Mouse (Mus musculus) myocyte (in vitro differentiated cells): ENCODE results near the gene Dscaml1.

Source experiments
- E2F4 ChIP-seq: IDR thresholded peaks from one replicate; pipeline ENCODE4 v1.6.1; 2011; ENCODE audit warnings: mild to moderate bottlenecking, control low read depth, moderate library complexity; ENCODE audit not compliant: insufficient read depth
- MAX ChIP-seq: IDR thresholded peaks from one replicate; pipeline ENCODE4 v1.6.1; 2011; ENCODE audit warnings: low read depth, mild to moderate bottlenecking, control low read depth
- MYOD1 ChIP-seq, 3 experiments: IDR thresholded peaks; one replicate each; pipeline ENCODE4 v1.6.1; 2011; ENCODE audit warnings: control low read depth in 2 of 3, low read depth in 2 of 3, mild to moderate bottlenecking in 2 of 3, moderate library complexity in 1 of 3; ENCODE audit not compliant: insufficient read length in 2 of 3, control insufficient read depth in 1 of 3
- MYOG ChIP-seq, 3 experiments: IDR thresholded peaks; one replicate each; pipeline ENCODE4 v1.6.1; 2011; ENCODE audit warnings: control low read depth in 2 of 3, low read depth in 2 of 3, mild to moderate bottlenecking in 2 of 3; ENCODE audit not compliant: insufficient read length in 2 of 3, control insufficient read depth in 1 of 3, insufficient read depth in 1 of 3
- POLR2A ChIP-seq: IDR thresholded peaks from one replicate; pipeline ENCODE4 v1.6.1; 2011; ENCODE audit warnings: low read depth, mild to moderate bottlenecking, control low read depth, moderate library complexity; ENCODE audit not compliant: insufficient read length
- TCF12 ChIP-seq: IDR thresholded peaks from one replicate; pipeline ENCODE4 v1.6.1; 2011; ENCODE audit warnings: mild to moderate bottlenecking, control low read depth; ENCODE audit not compliant: poor library complexity, insufficient read depth, severe bottlenecking
- TCF3 ChIP-seq: IDR thresholded peaks from one replicate; pipeline ENCODE4 v1.6.1; 2011; ENCODE audit warnings: low read depth, control low read depth; ENCODE audit not compliant: insufficient read length
- USF1 ChIP-seq: IDR thresholded peaks from one replicate; pipeline ENCODE4 v1.6.1; 2011; ENCODE audit warnings: low read depth, mild to moderate bottlenecking, control low read depth, moderate library complexity

GRCm38 (mm10) chr9:45598117-45598516 is 171.7 kb downstream of the Dscaml1 start:
- no peak for TF ChIP-seq MAX
- no peak for TF ChIP-seq POLR2A
- TF ChIP-seq TCF3 = no peak
- peak in 1 of 3 experiments; percentile 42 for TF ChIP-seq MYOG (IDR thresholded peaks at IDR 0.05; ENCODE audit: control insufficient read depth in 1 of 3, insufficient read depth in 1 of 3, insufficient read length in 2 of 3, low read depth in 2 of 3)
- TF ChIP-seq TCF12 = no peak
- no peak for TF ChIP-seq E2F4
- TF ChIP-seq USF1 = no peak
- TF ChIP-seq MYOD1 (IDR thresholded peaks at IDR 0.05; ENCODE audit: control insufficient read depth in 1 of 3, insufficient read length in 2 of 3, low read depth in 2 of 3) = peak in 1 of 3 experiments; percentile 62
